Mouse (Mus musculus) limb, embryonic 14.5 days (tissue): ENCODE results near the gene Ugt1a7c. TPM values are rescaled to one million over a fixed set of nuclear protein-coding genes. Genes with fewer than 3 reads are reported as not detected.
A peak's percentile ranks its signal among the peaks of the same experiment; 100 is the strongest.

ENCODE experiments used
- ATAC-seq: fragments of 200-750 bp; cut with Nextera tagmentation; 2 replicates; pipeline ENCODE4 v1.8.0; 2017; ENCODE audit warnings: low read depth, moderate number of reproducible peaks, moderate TSS enrichment; ENCODE audit not compliant: low FRiP score
- DNase-seq: peaks from one replicate; pipeline ENCODE4 v3.0.0-alpha.2; 2015; ENCODE audit warnings: low spot score
- H3K27ac ChIP-seq: fragments of 300-500 bp; sonication (generic); replicated peaks from 2 replicates; pipeline ENCODE4 v1.5.1; 2014; ENCODE audit warnings: low read depth, mild to moderate bottlenecking, low read length, moderate library complexity, mixed read lengths
- H3K27me3 ChIP-seq: fragments of 300-500 bp; sonication (generic); 2 replicates; pipeline ENCODE4 v1.6.1; 2014; ENCODE audit warnings: low read length, mixed read lengths; ENCODE audit not compliant: control insufficient read depth, insufficient read depth
- H3K36me3 ChIP-seq: fragments of 300-500 bp; sonication (generic); 2 replicates; pipeline ENCODE4 v1.6.1; 2014; ENCODE audit warnings: mild to moderate bottlenecking, low read length, moderate library complexity, mixed read lengths; ENCODE audit not compliant: control insufficient read depth, insufficient read depth
- H3K4me1 ChIP-seq: fragments of 300-500 bp; sonication (generic); 2 replicates; pipeline ENCODE4 v1.6.1; 2014; ENCODE audit warnings: antibody characterized with exemption, low read length, mixed read lengths; ENCODE audit not compliant: control insufficient read depth, insufficient read depth
- H3K4me2 ChIP-seq: fragments of 300-500 bp; sonication (generic); replicated peaks from 2 replicates; pipeline ENCODE4 v1.6.1; 2014; ENCODE audit warnings: low read depth, mild to moderate bottlenecking, low read length, moderate library complexity; ENCODE audit not compliant: severe bottlenecking
- H3K4me3 ChIP-seq: fragments of 300-500 bp; sonication (generic); replicated peaks from 2 replicates; pipeline ENCODE4 v1.5.1; 2014; ENCODE audit warnings: low read length
- H3K9ac ChIP-seq: fragments of 300-500 bp; sonication (generic); 2 replicates; pipeline ENCODE4 v1.6.1; 2014; ENCODE audit warnings: mild to moderate bottlenecking, low read depth, low read length, moderate library complexity; ENCODE audit not compliant: severe bottlenecking
- H3K9me3 ChIP-seq: fragments of 300-500 bp; sonication (generic); 2 replicates; pipeline ENCODE4 v1.6.1; 2016; ENCODE audit warnings: low read length; ENCODE audit not compliant: control insufficient read depth
- POLR2A ChIP-seq: fragments of 200-500 bp; IDR thresholded peaks from 2 replicates; pipeline ENCODE4 v1.8.0; 2012; ENCODE audit warnings: inconsistent platforms, mild to moderate bottlenecking, moderate library complexity, borderline replicate concordance; ENCODE audit not compliant: insufficient read depth, insufficient read length; ENCODE audit errors: extremely low read depth
- WGBS: fragments of 180-500 bp; shearing (Covaris S2); extraction: QIAGEN DNeasy Blood & Tissue Kit; methylation state at CpG from one replicate; pipeline ENCODE4 v1.1.7; 2014; 5-methylcytosine and 5-hydroxymethylcytosine counted together
- polyA plus RNA-seq, 2 experiments: library from polyadenylated mRNA; depleted of rRNA in 1 of 2; stranded (reverse) in 1 of 2; unstranded in 1 of 2; fragments of >200 nt; fragmentation: Nextera tagmentation in 1 of 2; extraction: Ambion mirVana in 1 of 2; gene quantifications; 2 replicates each; pipeline versions ENCODE4 v1.2.1 to v1.2.3; 2012 to 2014

Gene Ugt1a7c
- polyA plus RNA-seq, 2 experiments: 2.2 to 2.6 TPM

- no peak overlapping the region for H3K9ac ChIP-seq
- 87% methylated on average over 12 of the region's 12 CpGs for WGBS
- H3K36me3 ChIP-seq: peaks cover 4% of the 10 kb centered on the region; the same call in 1 of the 2 replicates
- no peak for TF ChIP-seq POLR2A
- no peak overlapping the region for H3K4me2 ChIP-seq
- H3K27ac ChIP-seq: no peak overlapping the region
- H3K4me3 ChIP-seq: no peak overlapping the region
- ATAC-seq (no peak), DNase-seq (no peak)
- no peaks in the 10 kb centered on the region for H3K4me1 ChIP-seq
- H3K27me3 ChIP-seq: no peaks in the 10 kb centered on the region
- peaks cover 66% of the 10 kb centered on the region for H3K9me3 ChIP-seq
Observed at GRCm38 (mm10) chr1:88254793-88255465, 160.1 kb downstream of the Ugt1a7c start.

- no peak for ATAC-seq
- H3K27ac ChIP-seq: no peak overlapping the region
- no peak overlapping the region for H3K9ac ChIP-seq
Observed at GRCm38 (mm10) chr1:88255466-88255857, 160.6 kb downstream of the Ugt1a7c start.

GRCm38 (mm10) chr1:88255989-88256754 is 161.3 kb downstream of the Ugt1a7c start:
- DNase-seq (no peak), ATAC-seq (no peak)
- Histone ChIP-seq H3K27ac (no peak overlapping the region), H3K4me1 (no peaks in the 10 kb centered on the region), H3K36me3 (peaks cover 16% of the 10 kb centered on the region), H3K9ac (no peak overlapping the region), H3K9me3 (peaks cover 55% of the 10 kb centered on the region), H3K4me2 (no peak overlapping the region), H3K27me3 (no peaks in the 10 kb centered on the region), H3K4me3 (no peak overlapping the region)
- 79% methylated on average over 13 of the region's 13 CpGs for WGBS
- no peak for TF ChIP-seq POLR2A

More at GRCm38 (mm10) chr1:88255466-88255857, 160.6 kb downstream of the Ugt1a7c start:
- Histone ChIP-seq H3K36me3 (peaks cover 9% of the 10 kb centered on the region), H3K4me3 (no peak overlapping the region), H3K4me2 (no peak overlapping the region), H3K9me3 (peaks cover 61% of the 10 kb centered on the region), H3K27me3 (no peaks in the 10 kb centered on the region), H3K4me1 (no peaks in the 10 kb centered on the region)
- 48% methylated on average over 2 of the region's 2 CpGs for WGBS
- TF ChIP-seq POLR2A: no peak
- DNase-seq: no peak

GRCm38 (mm10) chr1:88256886-88257663 is 162.2 kb downstream of the Ugt1a7c start:
- Histone ChIP-seq H3K27me3 (no peaks in the 10 kb centered on the region), H3K9ac (no peak overlapping the region), H3K4me3 (no peak overlapping the region), H3K9me3 (peaks cover 53% of the 10 kb centered on the region), H3K4me2 (no peak overlapping the region), H3K27ac (no peak overlapping the region), H3K4me1 (no peaks in the 10 kb centered on the region), H3K36me3 (peaks cover 26% of the 10 kb centered on the region)
- DNase-seq: peak; percentile 58
- ATAC-seq: no peak
- TF ChIP-seq POLR2A: no peak
- 74% methylated on average over 10 of the region's 10 CpGs for WGBS

GRCm38 (mm10) chr1:88257681-88258080 is 162.8 kb downstream of the Ugt1a7c start:
- TF ChIP-seq POLR2A: no peak
- no peak for DNase-seq

More at GRCm38 (mm10) chr1:88257681-88258080, 162.8 kb downstream of the Ugt1a7c start:
- Histone ChIP-seq H3K4me3 (no peak overlapping the region), H3K9ac (no peak overlapping the region), H3K4me2 (no peak overlapping the region), H3K4me1 (no peaks in the 10 kb centered on the region), H3K9me3 (peaks cover 47% of the 10 kb centered on the region), H3K27me3 (no peaks in the 10 kb centered on the region), H3K27ac (no peak overlapping the region), H3K36me3 (peaks cover 32% of the 10 kb centered on the region)
- no peak for ATAC-seq
- WGBS: 81% methylated on average over 6 of the region's 6 CpGs
